Mouse (Mus musculus) kidney, postnatal 0 days (tissue): Measurements from ENCODE around the gene Pomc. TPM values are rescaled to one million over a fixed set of nuclear protein-coding genes. Genes with fewer than 3 reads are reported as not detected.
"Not testable (repeated sequence)": the region's sequence is repeated elsewhere in the genome, so short reads cannot be mapped to it uniquely, and the experiment has no call there.

Experiments used
- ATAC-seq: fragments of 200-750 bp; cut with Nextera tagmentation; replicated peaks from 2 replicates; pipeline ENCODE4 v1.8.0; 2017; ENCODE audit warnings: low read depth, moderate number of reproducible peaks, moderate TSS enrichment, moderate library complexity; ENCODE audit not compliant: low FRiP score
- DNase-seq: peaks from one replicate; pipeline ENCODE4 v3.0.0-alpha.2; 2016; ENCODE audit warnings: low spot score
- H3K27ac ChIP-seq: fragments of 300-500 bp; sonication (generic); 2 replicates; pipeline ENCODE4 v1.5.1; 2014; ENCODE audit warnings: mild to moderate bottlenecking
- H3K27me3 ChIP-seq: fragments of 300-500 bp; sonication (generic); 2 replicates; pipeline ENCODE4 v1.6.1; 2014; ENCODE audit warnings: low read length, mixed read lengths; ENCODE audit not compliant: insufficient read depth
- H3K36me3 ChIP-seq: fragments of 300-500 bp; sonication (generic); 2 replicates; pipeline ENCODE4 v1.6.1; 2014; ENCODE audit warnings: low read length, mixed read lengths; ENCODE audit not compliant: insufficient read depth
- H3K4me1 ChIP-seq: fragments of 300-500 bp; sonication (generic); replicated peaks from 2 replicates; pipeline ENCODE4 v1.6.1; 2014; ENCODE audit warnings: antibody characterized with exemption, low read length, mixed read lengths; ENCODE audit not compliant: insufficient read depth
- H3K4me2 ChIP-seq: fragments of 300-500 bp; sonication (generic); 2 replicates; pipeline ENCODE4 v1.6.1; 2014; ENCODE audit warnings: mild to moderate bottlenecking, low read length, moderate library complexity, mixed read lengths
- H3K4me3 ChIP-seq: fragments of 300-500 bp; sonication (generic); replicated peaks from 2 replicates; pipeline ENCODE4 v1.5.1; 2014; ENCODE audit warnings: low read depth, low read length
- H3K9ac ChIP-seq: fragments of 300-500 bp; sonication (generic); 2 replicates; pipeline ENCODE4 v1.6.1; 2014; ENCODE audit warnings: low read depth, low read length
- H3K9me3 ChIP-seq: fragments of 300-500 bp; sonication (generic); replicated peaks from 2 replicates; pipeline ENCODE4 v1.6.1; 2016; ENCODE audit warnings: low read length, inconsistent platforms, mixed read lengths
- CTCF ChIP-seq: IDR thresholded peaks from 2 replicates; pipeline ENCODE4 v1.5.1; 2016; ENCODE audit warnings: antibody characterized with exemption, low read depth, mild to moderate bottlenecking, moderate library complexity
- WGBS: fragments of 180-500 bp; shearing (Covaris S2); extraction: QIAGEN DNeasy Blood & Tissue Kit; methylation state at CpG from one replicate; pipeline ENCODE4 v1.1.7; 2014; 5-methylcytosine and 5-hydroxymethylcytosine counted together
- polyA plus RNA-seq: library from polyadenylated mRNA; unstranded; fragments of >200 nt; fragmentation: Nextera tagmentation; extraction: Ambion mirVana; gene quantifications from 2 replicates; pipeline ENCODE4 v1.2.1, GENCODE M21; 2015

Pomc gene
- polyA plus RNA-seq, 1 experiment from 2014 or later: 2.7 TPM

DNA sequence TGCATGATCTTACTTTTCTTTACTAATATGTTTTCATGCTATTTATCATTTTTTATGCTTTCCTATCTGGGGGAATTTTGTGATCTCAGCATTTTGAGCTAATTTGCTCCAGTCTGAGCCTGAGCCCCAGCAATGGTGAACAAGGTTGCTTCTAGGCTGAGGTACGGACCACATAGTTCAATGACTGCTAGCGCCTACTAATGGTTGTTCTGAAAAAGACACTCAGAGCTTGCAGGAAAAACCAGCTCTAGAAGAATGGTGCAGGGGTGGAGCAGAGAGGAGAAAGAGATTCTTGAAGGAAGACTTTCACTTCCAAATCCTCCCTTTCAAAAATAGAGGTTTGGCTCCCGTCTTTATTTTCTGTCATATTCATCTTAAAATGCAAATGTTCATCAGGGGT, 1.6 kb downstream of the Pomc start:
- 25% methylated on average over 3 of the region's 3 CpGs for WGBS
- Histone ChIP-seq H3K9me3 (no peaks in the 10 kb centered on the region), H3K27me3 (peaks cover 7% of the 10 kb centered on the region; the same call in 1 of the 2 replicates), H3K9ac (no peak overlapping the region), H3K4me1 (peaks cover 5% of the 10 kb centered on the region; the same call in 1 of the 2 replicates), H3K27ac (no peak overlapping the region), H3K4me3 (no peak overlapping the region), H3K36me3 (no peaks in the 10 kb centered on the region), H3K4me2 (no peak overlapping the region)
- TF ChIP-seq CTCF: peak; percentile 29; the same call in 1 of the 2 replicates
- ATAC-seq: no peak
- peak; percentile 19 for DNase-seq

DNA sequence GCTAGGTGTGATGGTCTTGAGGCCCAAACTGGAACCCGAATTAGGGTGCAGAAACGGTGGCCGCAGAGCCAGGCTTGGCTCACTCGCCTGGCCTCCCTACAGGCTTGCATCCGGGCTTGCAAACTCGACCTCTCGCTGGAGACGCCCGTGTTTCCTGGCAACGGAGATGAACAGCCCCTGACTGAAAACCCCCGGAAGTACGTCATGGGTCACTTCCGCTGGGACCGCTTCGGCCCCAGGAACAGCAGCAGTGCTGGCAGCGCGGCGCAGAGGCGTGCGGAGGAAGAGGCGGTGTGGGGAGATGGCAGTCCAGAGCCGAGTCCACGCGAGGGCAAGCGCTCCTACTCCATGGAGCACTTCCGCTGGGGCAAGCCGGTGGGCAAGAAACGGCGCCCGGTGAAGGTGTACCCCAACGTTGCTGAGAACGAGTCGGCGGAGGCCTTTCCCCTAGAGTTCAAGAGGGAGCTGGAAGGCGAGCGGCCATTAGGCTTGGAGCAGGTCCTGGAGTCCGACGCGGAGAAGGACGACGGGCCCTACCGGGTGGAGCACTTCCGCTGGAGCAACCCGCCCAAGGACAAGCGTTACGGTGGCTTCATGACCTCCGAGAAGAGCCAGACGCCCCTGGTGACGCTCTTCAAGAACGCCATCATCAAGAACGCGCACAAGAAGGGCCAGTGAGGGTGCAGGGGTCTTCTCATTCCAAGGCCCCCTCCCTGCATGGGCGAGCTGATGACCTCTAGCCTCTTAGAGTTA, 5.2 kb downstream of the Pomc start:
- H3K27ac ChIP-seq: peak overlapping the region; percentile 83
- ATAC-seq (peak; percentile 91), DNase-seq (peak; percentile 94)
- peak overlapping the region; percentile 52 for H3K4me3 ChIP-seq
- TF ChIP-seq CTCF: no peak
- 2% methylated on average over 53 of the region's 53 CpGs for WGBS
- peak overlapping the region; percentile 88 for H3K4me2 ChIP-seq
- H3K36me3 ChIP-seq: no peaks in the 10 kb centered on the region
- H3K27me3 ChIP-seq: 0 out of 2 replicates have a peak, but pooled peaks cover under 1% of the 10 kb centered on the region
- H3K9me3 ChIP-seq: no peaks in the 10 kb centered on the region
- H3K4me1 ChIP-seq: peaks cover 5% of the 10 kb centered on the region; the same call in 1 of the 2 replicates
- H3K9ac ChIP-seq: peak overlapping the region; percentile 64

DNA sequence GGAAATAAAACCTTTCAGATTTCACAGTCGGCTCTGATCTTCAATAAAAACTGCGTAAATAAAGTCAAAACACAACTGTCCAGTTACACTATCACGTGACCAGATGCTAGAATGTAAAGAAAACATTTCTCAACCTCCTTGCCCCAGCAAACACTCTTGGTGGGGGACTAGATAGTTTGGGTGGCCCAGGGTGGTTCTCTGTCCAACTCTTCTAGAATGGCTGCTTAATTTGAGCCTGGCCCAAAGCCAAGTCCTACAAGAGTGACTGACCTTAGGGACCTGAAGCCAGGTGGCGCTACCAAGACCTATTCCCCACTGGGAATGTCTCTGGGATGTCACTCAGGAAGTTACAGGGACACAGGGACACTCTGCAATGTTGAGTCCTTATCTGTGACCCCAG, 5.8 kb downstream of the Pomc start:
- Histone ChIP-seq H3K9ac (no peak overlapping the region), H3K27ac (peak overlapping the region; percentile 83; the same call in 1 of the 2 replicates), H3K4me2 (peak overlapping the region; percentile 88), H3K4me3 (peak overlapping the region; percentile 52), H3K36me3 (no peaks in the 10 kb centered on the region), H3K27me3 (no peaks in the 10 kb centered on the region), H3K9me3 (no peaks in the 10 kb centered on the region), H3K4me1 (peaks cover 5% of the 10 kb centered on the region; the same call in 1 of the 2 replicates)
- WGBS: 56% methylated on average over 4 of the region's 4 CpGs
- peak; percentile 41 for TF ChIP-seq CTCF
- ATAC-seq: no peak
- DNase-seq: peak; percentile 2

DNA sequence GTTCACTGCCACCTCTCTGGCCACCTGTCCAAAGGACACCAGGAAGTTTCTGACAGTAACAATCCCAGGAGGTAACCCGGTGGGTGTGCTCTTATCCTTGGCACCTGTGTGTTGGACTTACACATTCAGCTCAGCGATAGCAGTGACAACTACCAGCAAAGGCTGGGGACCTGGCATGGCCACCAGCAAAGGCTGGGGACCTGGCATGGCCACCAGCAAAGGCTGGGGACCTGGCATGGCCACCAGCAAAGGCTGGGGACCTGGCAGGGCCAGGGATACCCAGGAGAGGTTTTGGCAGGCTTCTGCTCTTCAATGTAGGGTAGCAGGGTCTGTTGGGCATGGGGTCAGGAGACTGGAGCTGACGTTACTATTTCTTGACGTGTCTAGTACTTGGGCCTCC, 12.4 kb downstream of the Pomc start:
- no peaks in the 10 kb centered on the region for H3K27me3 ChIP-seq
- WGBS: 90% methylated on average over 4 of the region's 4 CpGs
- no peaks in the 10 kb centered on the region for H3K36me3 ChIP-seq
- H3K4me3 ChIP-seq: no peak overlapping the region
- no peak overlapping the region for H3K4me2 ChIP-seq
- no peaks in the 10 kb centered on the region for H3K4me1 ChIP-seq
- no peak for TF ChIP-seq CTCF
- no peak overlapping the region for H3K27ac ChIP-seq
- DNase-seq (no peak), ATAC-seq (no peak)
- H3K9me3 ChIP-seq: no peaks in the 10 kb centered on the region
- H3K9ac ChIP-seq: no peak overlapping the region

DNA sequence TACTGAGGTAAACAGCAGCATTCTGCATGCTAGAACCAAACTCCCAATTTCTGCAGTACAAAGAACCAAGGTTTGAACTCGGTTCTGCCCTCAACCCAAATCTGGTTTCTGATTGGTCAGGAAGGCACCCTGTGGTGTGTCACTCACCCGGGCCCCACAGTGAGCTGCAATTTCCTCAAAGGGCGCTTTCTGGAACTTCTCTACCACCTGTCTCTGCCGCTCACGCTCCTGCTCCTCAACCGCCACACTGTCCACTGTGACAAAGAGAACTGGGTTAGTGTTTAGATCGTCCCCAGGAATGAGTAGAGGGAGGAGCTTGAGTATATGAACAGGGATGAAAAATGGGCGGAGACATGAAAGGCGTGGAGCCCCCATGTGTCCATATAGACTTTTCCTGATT, 13.6 kb downstream of the Pomc start:
- no peaks in the 10 kb centered on the region for H3K27me3 ChIP-seq
- H3K9ac ChIP-seq: no peak overlapping the region
- H3K36me3 ChIP-seq: no peaks in the 10 kb centered on the region
- no peak for ATAC-seq
- H3K4me1 ChIP-seq: no peaks in the 10 kb centered on the region
- DNase-seq: no peak
- no peak overlapping the region for H3K27ac ChIP-seq
- TF ChIP-seq CTCF: no peak
- no peaks in the 10 kb centered on the region for H3K9me3 ChIP-seq
- H3K4me3 ChIP-seq: no peak overlapping the region
- WGBS: 70% methylated on average over 9 of the region's 9 CpGs
- H3K4me2 ChIP-seq: no peak overlapping the region

DNA sequence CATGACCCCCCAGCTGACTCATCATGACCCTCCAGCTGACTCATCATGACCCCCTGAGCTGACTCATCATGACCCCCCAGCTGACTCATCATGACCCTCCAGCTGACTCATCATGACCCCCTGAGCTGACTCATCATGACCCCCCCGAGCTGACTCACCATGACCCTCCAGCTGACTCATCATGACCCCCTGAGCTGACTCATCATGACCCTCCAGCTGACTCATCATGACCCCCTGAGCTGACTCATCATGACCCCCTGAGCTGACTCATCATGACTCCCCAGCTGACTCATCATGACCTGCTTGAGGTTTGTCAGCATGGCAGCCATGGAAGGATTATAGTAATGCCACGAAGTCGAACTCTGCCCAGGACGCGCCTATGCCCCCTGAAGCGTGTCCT, 18.4 kb downstream of the Pomc start:
- H3K27ac ChIP-seq, DNase-seq, H3K4me3 ChIP-seq, H3K9ac ChIP-seq, H3K36me3 ChIP-seq, H3K4me2 ChIP-seq, H3K4me1 ChIP-seq, H3K27me3 ChIP-seq, H3K9me3 ChIP-seq, ATAC-seq: not testable (repeated sequence)
- WGBS: 96% methylated on average over 6 of the region's 6 CpGs

DNA sequence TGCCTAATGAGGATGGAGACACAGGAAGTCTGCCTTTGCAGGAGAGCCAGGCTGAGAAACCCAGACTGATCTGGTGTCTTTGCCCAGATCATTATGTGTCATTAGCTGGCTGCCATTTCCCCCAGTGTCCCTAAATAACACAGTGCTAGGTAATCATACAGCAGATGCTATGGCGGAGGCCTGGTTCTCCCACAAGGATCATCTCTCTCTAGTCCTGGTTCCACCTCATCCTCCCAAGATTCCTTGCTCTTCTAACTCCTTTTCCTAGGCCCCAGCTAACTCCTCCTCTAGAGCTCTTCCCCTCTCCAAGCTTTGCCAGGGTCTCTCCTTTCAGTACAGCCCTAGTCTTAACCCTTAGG, 26.2 kb downstream of the Pomc start:
- 45% methylated on average over 1 of the region's 1 CpGs for WGBS
- H3K9me3 ChIP-seq: no peaks in the 10 kb centered on the region
- H3K4me2 ChIP-seq: peak overlapping the region; percentile 94
- ATAC-seq (no peak), DNase-seq (no peak)
- TF ChIP-seq CTCF: no peak
- H3K4me3 ChIP-seq: peak overlapping the region; percentile 44
- H3K27ac ChIP-seq: peak overlapping the region; percentile 48; the same call in 1 of the 2 replicates
- no peaks in the 10 kb centered on the region for H3K27me3 ChIP-seq
- no peak overlapping the region for H3K9ac ChIP-seq
- H3K4me1 ChIP-seq: 0 out of 2 replicates have a peak, but pooled peaks cover 5% of the 10 kb centered on the region
- H3K36me3 ChIP-seq: no peaks in the 10 kb centered on the region
